Mouse (Mus musculus) adipocyte (in vitro differentiated cells): ENCODE measurements around the gene Tmem88.

Experiments
- DNase-seq: peaks from one replicate; pipeline ENCODE4 v3.0.0-alpha.2; 2016; ENCODE audit warnings: low spot score

The Tmem88 gene

DNA sequence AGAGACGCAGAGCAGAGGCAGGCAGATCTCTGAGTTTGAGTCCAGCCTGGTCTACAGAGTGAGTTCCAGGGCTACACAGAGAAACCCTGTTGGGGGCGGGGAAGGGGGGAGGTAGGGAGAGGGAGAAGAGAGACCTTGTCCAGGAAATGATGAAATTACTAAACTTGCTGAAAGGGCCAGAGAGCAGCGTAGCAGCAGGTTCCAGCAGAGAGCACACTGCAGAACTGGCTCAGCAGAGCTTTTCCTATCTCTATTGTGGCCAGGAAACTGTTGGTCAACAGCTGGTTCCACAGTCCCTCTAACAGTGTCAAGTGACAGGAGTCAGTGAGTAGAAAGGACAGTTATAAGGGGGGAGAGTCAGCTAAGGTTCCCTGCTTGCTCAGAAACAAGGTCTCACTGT lies 18.4 kb downstream of the Tmem88 start:
- DNase-seq: no peak

DNA sequence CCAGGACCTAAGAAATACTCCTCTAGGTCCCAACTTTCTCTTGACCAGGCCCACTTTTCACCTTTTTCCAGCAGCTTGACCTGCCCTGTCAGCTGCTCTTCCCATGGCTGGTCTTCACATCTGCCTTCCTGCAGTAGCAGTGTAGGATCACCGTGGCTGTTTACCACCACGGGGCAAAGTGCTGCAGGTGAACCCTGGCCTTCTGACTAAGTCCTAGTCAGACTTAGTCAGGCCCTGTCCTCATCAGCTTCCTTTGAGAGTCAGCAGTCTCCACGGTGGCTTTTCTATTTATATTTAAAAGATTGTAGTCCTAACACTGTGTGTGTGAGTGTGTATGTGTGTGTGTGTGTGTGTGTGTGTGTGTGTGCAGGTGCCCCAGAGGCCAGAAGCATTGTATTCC lies 20.3 kb downstream of the Tmem88 start:
- no peak for DNase-seq

DNA sequence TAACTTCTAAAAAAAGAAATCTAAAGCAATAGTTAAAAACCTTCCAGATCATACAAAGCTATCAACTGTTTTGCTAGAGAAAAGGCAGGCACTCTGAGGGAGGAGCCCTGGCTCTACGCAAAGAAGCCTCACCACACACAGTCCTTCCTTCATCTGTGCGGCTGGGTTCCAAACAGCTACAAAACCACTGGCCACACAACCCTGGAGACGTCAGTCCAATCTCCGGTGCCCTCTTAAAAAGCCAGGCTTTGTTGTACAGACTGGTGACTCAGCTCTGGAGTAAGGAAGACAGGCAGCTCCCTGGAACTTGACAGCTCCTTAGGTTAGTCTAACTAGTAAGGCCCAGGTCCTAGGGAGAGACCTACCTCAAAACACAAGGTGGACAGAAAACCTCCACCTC lies 22.4 kb downstream of the Tmem88 start:
- no peak for DNase-seq

DNA sequence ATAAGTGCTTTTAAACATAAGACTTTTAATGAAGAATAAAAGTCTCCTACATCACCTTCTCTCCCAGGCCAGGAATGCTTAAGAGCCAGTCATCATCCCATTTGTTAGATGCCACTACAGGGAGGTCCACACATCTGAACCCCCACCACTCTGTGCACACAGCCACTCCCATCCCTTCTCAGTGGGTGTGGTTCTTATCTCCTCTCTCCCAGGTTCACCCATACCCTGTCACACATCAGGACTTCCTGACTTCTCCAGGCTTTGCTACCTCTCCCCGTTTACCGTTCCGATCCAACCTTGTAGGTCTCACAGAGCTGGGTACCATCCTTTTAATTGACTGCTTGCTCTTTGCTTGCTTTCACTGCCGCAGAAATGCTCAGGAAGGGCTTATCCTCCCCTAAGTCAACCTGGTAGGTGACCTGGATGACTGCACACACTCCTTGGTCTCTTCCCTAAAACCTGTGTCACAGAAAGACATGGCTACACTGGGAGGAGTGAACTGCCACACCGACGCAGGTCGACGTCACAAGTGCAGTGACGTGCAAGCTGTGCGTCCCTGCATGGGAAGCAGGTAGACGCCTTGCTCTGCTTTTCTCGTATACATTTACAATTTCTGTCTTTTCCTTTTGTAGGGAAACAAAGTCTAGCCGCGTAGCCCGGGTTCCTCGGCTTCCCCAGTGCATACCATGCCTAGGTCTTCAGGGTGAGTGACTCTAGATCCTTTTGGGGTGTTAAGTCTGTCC lies 24.6 kb downstream of the Tmem88 start:
- no peak for DNase-seq

DNA sequence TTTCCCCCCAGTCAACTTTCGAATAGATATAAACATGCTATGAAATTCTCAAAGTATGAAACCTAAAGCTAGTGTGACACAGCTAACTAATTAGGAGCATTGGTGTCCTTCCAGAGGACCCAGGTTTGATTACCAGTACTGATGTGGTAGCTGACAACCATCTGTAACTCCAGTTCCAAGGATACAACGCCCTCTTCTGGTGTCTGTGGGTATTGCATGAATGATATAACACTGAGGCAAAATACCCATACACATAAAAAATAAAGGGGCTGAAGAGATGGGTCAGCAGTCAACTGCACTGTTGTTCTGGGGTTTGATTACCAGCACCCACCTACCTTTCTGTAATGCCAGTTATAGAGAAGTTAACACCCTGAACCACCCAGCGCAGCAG lies 25.3 kb downstream of the Tmem88 start:
- no peak for DNase-seq

DNA sequence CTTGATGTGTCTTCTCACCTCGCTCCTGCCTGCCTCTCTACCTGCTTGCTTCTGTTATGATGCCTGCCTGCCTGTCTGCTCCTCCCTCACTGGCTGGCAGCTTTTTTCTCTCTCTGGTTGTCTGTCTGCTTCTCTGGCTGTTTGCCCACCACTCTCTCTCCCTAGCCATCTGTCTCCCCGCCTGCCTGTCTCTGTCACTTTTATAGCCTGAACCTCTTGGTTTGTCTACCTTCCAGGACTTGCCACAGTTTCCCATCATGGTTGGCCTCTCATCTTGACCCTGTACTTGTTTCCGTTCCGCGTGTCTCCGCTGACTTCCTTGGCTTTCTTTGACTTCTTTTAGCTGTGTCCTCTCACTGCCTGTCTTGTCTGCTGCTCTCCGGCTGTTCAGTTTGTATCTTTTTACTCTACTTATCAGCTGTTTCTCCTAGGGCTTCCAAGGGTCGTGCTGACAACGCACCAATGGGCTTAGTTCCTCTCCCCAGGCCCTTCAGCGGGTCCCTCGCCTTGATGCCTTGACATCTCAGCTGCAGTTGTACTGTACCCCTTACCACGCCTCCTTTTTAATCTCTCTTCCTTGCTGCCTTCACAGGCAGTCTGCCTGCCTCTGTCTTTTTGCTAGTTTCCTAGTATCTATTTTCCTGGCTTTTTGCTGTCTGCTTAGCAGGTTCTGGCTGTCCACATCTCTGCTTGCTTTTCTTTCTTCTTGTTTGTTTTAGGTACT lies 25.8 kb downstream of the Tmem88 start:
- no peak for DNase-seq

DNA sequence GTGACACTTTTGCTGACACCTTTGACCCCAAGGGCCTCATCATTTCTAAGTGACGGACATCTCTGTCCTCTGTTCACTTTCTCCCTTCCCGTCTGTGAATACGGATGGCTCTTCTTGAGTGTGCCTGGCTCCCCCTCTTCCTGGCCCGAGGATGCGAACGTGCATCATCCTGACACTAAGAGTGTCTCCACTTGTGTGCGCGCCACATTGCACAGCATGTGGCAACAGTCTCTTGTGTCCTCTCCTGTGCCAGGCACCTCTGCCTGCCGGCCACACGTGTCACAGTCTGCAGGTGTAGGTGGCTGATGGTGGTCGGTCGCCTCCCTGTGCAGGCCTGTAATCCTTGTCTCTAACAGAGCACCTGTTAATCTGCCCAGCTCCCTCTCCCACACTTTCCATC lies 26.4 kb downstream of the Tmem88 start:
- DNase-seq: no peak

DNA sequence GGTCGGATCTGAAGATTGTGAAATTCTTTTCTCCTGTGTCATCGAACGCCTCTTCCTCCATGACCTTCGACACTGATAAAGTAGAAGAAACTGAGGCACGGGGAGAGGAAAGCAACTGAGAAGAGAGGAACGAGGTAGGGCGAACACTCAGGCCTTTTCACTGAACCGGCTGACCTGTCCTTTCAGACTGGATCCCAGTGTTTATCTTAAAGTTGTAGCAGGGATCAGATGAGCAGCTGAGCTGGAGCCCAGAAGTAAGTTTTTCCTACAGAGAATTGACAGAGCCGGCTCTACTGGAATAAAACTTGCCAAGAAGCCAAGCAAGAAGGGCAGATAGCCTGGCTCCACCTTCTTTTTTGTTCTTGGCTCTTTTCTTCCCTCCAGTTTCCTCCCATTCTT lies 27.2 kb downstream of the Tmem88 start:
- DNase-seq: peak; percentile 64

DNA sequence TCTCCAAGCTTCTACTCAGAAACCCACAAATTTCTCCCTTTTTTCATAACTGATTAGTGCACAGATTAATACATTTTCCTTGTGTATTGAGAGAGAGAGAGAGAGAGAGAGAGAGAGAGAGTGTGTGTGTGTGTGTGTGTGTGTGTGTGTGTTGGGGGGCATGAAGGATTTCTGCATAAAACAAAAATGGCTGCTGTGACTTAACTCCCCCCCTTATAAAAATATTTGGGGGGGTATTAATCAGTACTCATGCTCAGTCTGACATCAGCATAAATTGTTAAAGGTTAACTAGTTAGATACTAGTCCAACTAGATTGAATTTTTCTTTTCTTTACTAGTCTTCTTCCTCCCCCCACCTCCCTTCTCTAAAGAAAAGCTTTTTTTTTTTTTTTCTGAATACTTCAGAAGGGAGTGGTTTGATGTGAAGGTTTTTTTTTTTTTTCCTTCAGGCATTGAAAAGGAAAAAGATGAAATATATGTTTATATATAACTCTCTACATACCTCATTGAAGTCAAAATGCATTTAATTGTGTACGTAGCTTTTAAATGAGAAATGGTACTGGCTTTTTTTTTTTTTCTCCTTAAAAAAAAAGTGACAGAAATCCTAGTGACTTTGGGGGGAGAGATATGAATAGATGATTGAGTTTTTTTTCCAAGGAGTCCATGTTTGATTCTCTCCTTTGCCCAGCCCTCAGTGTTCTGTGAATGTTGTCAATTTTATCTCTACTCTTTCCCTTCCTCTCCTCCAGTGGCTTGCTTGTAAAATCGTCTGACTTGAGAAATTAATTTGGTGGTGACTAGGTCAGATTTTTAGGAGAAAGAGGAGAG lies 27.8 kb downstream of the Tmem88 start:
- no peak for DNase-seq

DNA sequence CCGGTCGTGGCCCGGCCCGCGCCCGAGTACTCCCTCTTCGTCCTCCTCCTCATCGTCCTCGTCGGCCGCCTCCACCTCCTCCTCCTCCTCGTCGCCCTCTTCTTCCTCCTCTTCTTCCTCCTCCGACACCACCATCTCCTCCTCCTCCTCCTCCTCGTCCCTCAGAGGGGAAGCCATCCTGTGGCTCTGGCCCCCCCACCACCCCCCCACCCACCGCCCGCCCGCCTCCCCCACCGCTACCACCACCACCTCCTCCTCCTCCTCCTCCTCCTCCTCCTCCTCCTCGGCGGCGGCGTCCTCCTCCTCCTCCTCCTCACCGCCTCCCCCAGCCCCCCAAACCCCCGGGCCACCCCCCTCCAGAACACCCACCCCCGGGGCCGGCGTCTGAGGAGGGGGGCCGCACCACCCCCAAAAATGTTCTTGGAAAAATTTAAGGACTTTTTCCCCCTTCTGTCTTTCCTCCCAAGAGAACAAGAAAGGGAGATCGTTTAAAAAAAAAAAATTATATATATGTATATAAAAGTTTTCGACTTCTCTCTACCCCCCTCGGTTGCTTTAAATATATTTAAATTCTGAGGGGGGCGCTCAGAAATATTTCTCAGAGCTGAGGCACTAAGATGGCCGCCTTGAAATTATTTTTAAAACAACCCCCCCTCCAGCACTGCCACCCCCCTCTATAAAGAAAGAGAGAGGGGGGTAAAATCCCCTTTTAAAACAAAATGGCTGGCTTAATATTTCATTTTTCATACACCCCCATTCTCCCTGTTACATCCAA lies 28.6 kb downstream of the Tmem88 start, which contains the start of gene Chd3:
Gene Chd3, minus strand, starts transcription at position 192 of the 775 bp plus-strand sequence.
- DNase-seq: no peak

DNA sequence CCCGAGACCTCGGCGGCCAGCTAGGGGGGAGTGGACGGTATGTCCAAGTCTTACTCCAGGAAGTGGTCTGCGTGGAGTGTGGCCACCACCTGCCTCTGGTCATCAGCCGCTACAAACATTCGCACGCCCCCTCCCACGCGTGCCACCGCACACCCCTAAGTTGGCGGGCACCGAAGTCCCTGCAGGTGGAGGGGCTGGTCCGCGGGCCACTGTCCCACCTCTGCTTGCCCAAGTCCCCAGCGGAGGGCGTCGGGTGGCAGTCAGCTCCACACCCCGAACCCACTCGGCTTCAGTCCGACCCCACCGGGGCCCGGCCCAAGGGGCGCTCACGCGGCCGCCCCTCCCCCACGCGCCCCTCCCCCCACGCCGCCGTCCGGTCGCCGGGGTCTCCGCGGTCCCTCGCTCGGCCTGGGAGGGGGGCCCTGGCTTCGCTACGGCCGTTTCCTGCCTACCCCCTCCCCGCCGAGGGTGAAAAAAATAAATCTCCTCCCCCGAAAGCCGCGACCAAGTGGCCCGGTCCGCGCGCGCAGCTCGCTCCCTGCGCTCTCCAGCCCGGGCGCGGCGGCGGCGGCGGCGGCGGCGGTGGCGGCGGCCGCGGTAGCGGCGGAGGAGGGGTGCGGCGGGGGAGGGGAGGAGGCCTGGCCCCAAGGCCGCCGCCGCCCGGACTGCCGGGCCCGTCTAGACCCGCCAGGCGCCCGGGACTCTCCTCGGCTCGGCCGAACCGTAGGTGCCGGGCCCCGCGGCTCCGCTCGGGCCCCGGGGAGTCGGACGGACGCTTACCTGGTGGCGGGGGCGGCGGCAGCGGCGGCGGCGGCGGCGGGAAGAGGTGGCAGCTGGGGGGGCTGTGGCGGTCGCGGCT lies 29.4 kb downstream of the Tmem88 start:
- peak; percentile 38 for DNase-seq

DNA sequence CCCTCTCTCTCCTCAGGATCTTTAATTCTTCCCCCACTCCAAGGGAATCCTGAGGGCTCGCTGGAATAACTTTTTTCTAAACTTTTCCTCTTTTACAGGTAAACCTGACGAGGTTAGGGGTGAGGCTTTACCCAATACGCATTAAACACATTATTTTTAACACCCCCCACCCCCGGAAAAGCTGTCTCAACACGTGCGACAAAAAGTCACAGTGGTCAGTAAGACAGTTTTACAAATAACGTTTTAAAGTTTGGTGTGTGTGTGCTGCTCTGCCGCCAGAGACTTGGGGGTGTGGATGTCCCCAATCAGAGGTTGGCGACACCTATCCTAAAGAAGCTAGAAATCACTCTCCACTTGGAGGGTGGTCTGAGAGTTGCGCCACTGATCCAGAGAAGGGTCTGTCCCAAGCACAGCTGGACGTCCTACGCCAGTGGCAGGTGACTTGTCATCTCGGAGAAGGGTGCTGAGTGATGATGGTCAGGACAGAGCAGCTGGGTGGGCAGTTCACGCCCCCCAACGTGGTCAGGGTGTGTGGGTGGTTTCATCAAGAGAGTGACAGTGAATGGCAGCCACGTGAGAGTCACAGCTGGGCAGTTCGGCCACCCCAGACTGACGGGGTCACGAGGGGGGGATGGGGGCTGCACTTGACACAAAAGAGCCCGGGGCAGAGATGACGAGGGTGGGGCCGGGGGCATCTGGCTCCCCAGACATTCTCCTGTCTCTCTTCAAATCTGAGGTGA lies 30.2 kb downstream of the Tmem88 start:
- peak; percentile 25 for DNase-seq

DNA sequence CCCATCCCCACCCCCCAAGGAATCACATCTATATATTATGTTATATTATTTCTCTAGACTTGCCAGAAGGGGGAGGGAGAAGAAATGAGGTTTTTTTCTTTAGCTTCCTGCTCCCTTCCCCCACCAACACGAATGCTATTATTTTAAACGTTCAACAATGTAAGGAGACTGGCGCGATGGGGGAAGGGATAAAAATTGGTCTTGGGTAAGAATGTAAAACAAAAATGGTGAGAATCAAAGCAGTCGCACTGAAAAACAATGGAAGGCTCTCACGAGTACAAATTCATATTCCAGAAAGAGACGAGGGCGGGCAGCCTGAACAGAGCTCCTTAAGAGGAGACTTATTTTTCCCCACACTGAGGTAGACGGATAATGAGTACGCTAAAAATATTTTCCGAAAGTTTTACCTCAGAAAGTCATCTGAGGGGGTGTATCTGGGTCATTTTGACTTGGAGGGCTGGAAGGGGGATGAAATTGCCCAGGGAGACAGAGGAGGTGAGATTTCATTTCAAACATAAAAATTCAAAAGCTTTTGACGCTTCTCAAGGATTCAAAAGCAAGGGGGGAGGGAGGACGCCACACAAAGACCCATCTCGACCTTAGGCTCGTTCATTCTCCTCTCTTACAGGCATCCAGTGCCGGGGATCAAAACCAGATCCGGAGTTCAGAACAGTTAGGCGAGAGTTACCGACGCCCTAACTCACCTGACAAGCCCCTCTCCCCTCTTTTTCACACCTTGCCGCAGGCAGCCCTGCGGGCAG lies 31.0 kb downstream of the Tmem88 start:
- DNase-seq: peak; percentile 26

DNA sequence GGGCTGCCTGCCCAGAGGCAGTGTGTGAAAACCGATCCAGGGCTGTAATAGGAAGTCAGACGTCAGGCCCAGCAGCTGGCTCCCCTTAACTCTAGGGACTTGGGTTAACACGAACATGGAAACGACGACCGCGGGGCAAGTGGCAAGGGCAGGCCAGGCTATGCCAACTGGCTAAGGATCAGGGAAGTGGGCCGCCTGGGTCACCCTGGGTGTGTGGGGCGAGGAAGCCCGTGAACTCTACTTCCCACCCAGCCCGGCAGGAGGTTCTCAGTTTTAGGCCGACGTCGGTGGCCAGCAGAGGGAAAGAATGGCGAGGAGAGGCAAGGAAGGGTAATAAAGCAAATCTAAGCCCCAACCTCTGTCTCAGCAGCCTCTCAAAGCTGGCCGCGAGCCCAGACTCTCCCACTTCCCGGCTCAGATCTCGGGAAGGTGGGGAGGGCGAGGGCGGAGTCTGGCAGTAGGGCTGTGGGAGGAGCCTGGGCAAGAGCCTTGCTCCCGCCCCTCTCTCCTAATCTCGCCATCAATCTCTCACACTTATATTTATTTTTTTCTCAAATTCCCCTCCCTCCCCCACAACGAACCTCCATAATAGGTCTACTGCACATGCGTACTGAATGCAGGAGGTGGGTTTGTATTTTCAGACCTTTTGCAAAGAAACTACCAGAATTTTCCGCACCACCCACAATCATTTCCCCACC lies 31.7 kb downstream of the Tmem88 start:
- peak; percentile 96 for DNase-seq

DNA sequence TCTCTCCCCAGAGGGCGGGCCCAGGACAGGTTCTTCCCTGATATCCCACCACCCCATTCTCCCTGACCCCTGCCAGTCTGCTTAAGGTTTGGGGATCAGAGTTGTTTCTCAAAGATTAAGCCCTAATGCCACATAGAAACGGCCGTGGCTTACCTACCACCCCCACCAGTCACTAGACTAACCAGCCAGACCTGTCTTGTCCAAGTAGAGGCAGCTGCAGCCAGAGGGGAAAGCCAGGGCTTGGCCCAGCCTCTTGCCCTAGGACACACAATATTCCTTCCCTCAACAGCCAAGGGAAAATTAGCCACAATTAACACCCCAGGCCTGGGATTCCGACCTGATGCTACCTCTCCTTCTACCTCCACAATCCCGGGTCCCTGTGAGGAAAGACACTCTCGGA lies 32.3 kb downstream of the Tmem88 start:
- peak; percentile 67 for DNase-seq

DNA sequence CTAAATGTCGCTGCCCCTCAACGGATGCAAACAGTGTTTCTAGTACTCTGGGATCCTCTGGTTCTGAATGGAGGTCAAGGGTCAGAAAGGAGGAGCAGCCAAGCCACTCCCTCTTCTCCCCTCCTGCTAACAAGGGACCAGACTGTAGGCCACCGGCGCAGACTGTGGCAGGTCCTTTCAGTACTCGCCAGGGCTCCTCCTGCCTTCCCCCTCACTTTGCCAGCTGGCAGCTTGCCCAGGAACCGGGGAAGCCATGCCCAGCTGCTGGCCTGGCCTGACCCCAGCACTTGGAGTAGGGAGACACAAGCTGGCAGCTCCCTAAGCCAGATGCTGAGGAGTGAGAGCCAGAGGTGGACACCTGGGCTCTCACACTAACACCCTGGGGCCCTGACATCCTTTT lies 33.1 kb downstream of the Tmem88 start:
- peak; percentile 99 for DNase-seq

DNA sequence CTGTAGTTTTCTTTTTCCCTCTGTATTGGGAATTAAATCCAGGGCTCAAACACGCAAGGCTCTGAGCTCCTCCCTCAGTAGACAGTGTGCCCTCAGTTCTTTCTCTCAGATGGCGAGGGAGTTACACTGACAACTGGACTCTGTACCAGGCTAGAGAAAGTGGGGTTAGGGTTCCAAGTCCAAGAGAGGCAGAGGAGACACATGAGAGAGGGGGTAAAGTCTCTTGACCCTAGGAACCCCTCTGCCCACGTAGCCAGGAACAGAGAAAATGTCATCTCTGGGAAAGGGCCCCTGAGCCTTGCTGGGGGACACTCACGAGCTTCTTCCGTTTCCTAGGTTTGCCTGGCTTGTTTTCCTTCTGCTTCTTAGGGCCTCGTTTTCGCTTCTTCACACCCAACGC lies 33.7 kb downstream of the Tmem88 start:
- no peak for DNase-seq

DNA sequence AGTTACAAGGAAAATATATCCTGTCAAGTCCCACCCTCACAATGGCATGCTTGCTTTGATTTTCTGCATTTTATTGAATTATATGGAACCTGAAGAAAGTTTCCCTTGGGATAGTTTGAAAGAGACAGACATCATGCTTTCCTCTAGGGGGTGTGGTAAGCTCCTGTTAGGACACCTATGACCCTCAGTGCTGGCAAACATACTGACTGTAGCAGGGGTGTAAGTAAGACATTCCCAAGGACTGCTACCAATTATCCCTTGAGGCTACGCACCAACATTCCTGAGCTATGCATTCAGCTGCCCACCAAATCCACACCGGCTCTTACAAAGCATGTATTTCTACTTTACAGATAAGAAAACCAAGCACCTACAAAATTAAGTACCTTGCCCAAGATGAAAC lies 35.6 kb downstream of the Tmem88 start:
- DNase-seq: no peak

DNA sequence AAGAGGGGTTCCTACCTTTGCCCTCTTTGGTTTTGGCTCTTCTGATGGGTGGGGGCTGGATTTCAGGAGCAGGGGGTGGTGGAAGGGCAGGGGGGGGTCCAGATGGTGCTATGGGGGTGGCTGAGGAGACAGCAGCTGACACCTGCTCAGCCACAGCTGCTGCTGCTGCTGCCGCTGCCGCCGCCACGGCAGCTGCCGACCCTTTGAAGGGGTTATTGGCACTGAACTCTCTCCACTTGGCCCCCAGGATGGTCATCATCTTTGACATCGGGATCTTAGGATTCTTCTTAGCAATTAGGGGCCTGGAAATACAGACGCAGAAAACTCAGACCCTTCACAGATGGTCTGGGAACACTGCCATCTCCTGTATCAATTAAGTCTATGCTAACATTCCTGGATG lies 36.0 kb downstream of the Tmem88 start:
- no peak for DNase-seq
